Mouse (Mus musculus): ENCODE data around the gene Htt.
"Not testable (repeated sequence)": the region's sequence is repeated elsewhere in the genome, so short reads cannot be mapped to it uniquely, and the experiment has no call there.

DNA sequence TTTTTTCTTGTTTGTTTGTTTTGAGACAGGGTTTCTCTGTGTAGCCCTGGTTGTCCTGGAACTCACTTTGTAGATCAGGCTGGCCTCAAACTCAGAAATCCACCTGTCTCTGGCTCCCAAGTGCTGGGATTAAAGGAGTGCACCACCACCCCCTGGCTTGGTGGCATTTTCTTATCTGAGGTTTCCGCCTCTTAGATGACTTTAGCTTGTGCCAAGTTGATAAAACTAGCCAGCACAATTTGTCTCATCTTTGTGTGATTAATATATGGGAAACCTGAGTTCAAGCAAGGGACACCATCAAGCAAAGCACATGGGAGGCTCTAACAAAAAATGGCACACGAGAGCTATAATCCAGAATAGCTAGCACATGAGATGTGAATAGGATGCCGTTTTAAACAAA lies 118.8 kb downstream of the Htt start:
- TF ChIP-seq CTCF (IDR thresholded peaks at IDR 0.05; ENCODE audit: low read depth, low read length); POLR2A (IDR thresholded peaks at IDR 0.05; ENCODE audit: insufficient read depth, low read length); EP300 (IDR thresholded peaks at IDR 0.05; ENCODE audit: insufficient read depth, low read depth, low read length): not testable (repeated sequence)
